Mouse (Mus musculus): Measurements from ENCODE around the gene Myo5c.

The Myo5c gene

DNA sequence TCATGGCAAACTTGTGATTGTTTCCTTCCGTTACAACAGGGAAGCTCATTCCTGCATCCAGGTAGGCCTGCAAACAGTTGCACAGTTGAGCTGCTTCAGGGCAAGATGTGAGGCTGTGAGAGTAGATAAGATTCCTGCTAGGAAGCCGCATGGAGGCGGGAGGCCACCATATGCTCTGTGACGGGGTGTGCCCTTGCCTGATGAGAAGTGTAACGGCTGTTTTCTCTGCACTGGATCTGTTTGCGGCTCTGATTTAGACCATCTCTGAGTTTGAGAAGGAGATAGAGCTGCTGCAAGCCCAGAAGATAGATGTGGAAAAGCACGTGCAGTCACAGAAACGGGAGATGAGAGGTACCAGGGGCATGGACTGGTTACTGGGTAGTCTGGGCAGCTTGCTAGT, 51.8 kb downstream of the Myo5c start:
- DNase-seq: no peak

DNA sequence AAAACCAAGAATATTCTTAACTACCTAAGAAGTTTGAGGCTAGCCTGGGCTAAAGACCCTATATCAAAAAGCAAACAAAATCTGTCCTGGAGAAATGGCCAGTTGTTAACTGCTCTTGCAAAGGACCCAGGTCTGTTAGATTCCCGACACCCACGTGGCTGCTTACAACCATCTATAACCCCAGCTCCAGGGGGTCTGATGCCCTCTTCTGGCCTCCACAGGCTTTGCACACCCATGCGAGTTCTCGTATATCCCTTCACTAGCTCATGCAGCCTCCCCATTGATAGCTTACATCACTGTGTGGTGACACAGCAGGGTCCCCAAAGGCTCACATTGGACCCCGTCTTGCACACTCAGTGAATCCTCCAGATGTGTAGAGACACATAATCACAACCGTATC, 53.5 kb downstream of the Myo5c start:
- no peak for DNase-seq

DNA sequence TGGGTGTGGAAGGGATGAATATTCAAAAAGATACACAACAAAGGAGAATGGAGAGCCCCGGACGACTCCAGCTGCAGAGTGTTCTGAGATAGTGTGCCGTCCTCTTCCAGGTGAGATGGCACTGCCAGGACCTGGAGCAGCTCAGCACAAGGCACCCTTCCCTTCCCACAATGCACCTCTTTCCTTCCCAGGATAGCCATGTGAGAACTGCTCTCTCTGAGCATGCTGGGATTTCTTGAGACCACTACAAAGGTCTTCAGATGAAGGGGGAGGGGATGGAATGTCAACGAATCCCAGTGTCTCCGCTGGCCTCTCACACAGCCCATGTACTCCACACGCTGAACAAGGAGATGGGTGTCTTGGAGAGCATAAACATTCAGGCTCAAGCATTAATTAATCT, 55.8 kb downstream of the Myo5c start:
- DNase-seq: no peak

DNA sequence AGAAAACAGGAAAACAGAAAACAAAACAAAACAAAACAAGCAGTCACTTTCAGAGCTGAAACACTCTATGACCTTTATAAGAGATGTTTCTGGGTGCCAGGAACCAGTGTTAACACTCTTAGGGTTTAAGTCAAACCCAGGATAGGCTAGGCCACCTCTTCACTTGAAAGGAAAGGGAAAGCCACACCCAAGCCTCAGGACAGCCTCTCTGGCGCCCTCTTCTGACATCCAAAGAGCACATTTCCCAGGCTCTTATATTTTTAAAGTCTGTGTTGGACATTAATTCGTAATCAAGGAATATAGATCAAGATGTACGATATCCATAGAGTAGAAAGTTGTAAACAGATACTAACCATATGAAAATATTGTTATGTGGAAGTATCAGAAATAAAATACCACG, 57.7 kb downstream of the Myo5c start:
- no peak for DNase-seq

DNA sequence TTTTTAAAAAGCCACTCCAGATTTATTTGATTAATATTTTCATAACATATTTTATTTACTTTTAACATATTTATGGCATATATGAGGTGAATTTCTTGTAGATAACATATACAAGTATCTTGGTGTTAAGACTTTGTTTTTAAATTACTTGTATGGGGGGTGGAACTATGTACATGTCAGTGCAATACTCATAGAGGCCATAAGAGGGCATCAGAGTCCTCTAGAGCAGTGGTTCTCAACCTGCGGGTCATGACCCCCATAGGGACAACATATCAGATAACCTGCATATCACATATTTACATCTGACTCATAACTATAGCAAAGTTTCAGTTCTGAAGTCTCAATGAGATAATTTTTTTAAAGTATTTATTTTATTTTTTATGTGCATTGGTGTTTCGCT, 67.5 kb downstream of the Myo5c start:
- DNase-seq: no peak

DNA sequence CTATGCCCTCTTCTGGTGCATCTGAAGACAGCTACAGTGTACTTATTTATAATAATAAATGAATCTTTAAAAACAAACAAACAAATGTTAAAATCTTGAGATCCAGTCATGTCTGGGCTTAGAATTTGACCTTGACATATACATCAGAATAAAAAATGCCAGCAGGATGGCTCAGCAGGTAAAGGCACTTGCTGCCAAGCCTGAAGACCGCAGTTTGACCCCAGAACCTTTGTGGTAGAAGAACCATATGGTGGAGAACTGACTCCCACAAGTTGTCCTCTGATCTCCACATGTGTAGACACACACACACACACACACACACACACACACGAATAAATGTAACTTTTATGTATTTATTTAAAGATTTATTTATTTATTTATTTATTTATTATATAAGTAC, 71.2 kb downstream of the Myo5c start:
- no peak for DNase-seq

DNA sequence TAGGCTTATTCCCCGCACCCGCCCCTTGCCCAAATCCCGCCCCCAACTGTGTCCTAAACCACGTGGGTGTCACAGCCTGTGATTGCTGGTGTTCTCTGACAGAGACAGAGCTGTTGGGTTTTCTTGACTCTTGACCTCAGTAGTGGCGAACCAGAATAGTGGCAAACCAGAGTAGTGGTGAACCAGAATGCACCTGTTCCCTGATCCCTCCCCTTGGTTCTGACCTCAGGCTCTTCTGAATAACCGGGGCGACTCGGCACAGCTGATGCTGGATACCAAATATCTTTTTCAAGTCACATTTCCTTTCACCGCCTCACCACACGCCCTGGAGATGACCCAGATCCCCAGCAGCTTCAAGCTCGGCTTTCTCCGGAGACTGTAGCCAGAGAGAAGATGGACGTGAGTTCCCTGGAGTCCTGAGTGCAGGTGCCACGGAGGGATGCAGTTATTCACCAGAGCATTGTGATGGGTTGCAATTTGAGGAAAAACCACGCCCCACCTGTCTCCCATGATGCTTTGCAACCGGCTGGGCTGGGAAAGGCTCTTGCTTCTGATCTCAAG, 72.0 kb downstream of the Myo5c start:
- DNase-seq: no peak

DNA sequence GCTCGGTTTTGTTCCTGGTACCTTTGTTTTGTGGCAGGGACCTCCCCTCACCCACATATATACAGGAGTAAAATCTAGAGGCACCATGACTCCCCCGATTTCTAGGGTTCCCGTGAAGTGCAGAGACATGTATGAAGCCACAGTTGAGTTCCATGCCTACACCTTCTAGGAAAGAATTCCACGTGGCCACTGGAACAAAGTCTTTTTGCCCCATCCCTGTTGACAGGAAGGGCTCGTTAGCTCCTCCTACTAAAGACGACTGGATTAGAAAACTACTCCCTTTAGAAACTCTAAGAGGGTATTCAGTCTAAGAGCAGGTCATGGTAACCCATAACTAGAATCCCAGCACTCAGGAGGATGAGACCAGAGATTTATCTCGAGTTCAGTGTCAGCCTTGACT, 72.5 kb downstream of the Myo5c start:
- DNase-seq: no peak

DNA sequence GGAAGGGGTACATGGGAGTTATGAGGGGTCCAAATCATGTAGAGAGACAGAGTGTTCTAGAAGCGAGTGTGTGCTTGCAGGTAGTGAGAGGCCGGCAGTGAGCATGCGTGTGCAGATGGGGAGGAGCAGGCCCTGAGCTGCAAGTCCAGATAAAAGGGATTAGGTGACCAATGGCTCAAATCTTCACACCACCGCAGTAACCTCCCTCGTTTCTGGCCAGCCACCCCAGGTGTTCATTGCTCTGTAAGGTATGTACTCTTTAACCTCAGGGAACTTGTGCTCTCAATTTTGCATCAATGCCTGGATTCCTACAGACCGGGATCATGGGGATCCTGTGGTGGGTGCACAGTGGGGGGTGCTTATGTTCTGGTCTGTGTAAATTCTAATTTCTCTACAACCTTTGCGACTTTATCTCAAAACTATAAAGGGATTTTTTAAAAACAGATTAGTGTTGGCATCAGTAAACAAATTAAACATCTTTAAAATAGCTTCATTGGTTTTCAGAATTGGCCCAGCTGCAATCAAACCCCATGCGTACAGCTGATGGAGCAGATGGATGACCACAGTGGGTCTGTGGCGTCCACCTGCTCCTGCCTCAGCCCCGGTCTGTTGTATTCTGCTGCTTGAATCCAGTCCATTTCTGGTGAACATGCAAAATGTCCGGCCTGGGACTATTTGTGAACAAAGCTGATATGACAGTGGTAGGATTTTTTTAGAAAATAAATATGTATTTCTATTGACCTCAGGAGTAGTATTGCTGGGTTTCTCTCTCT, 74.5 kb downstream of the Myo5c start, which contains the start of gene Gnb5:
Gene Gnb5, plus strand, starts transcription at position 163 of the 773 bp plus-strand sequence.
- no peak for DNase-seq

DNA sequence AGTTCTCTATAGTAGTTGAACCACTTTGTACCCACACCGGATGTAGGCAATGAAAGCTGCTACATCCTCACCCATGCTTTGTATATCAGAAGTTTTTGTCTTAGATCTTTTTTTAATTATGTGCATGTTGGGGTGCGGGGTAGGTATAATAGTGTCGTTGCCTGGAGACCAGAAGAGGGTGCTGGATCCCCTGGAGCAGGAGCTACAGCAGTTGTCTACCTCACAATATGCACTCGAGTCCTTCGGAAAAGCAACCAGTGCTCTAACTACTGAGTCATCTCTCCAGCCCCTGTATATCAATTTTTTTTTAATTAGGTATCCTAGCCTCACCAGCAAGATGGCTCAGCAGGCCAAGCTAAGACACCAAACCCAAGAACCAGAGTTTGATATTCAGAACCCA, 75.2 kb downstream of the Myo5c start:
- DNase-seq: no peak

DNA sequence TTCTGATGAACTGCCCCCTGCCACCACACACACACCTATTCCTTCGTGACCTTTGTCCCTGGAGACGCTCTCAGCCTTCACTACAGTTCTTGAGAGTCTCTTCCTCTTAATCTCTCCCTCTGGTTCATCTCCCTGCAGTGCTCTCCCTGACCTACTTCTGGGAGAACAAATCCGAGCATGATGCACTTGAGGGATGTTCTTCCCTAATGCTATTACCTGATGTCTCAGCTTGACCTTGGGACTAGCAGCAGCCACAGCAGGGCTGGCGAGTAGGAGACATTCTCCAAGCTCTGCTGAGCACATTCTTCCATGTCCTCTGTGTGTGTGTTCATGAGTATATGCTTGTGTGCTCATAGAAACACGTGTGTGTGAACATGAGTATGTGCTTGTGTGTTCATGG, 76.8 kb downstream of the Myo5c start:
- DNase-seq: no peak

DNA sequence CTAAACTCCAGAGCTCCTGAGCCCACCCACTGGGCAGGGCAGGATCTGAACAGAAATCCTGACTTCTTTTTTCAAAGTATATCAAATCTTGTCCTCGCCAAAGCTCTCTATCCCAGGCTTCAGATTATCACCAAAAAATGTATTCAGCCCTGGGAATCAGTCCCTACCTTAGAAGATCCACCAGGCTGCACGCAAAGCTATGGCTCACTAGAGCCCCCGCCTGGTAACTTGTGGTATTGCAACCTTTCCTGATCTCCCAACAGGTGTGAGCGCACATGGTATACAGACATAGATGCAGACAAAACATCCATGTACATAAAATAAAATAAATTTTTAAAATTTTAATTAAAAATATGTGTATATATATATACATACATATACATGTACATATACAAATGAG, 80.2 kb downstream of the Myo5c start:
- peak; percentile 24 to 41 for DNase-seq

DNA sequence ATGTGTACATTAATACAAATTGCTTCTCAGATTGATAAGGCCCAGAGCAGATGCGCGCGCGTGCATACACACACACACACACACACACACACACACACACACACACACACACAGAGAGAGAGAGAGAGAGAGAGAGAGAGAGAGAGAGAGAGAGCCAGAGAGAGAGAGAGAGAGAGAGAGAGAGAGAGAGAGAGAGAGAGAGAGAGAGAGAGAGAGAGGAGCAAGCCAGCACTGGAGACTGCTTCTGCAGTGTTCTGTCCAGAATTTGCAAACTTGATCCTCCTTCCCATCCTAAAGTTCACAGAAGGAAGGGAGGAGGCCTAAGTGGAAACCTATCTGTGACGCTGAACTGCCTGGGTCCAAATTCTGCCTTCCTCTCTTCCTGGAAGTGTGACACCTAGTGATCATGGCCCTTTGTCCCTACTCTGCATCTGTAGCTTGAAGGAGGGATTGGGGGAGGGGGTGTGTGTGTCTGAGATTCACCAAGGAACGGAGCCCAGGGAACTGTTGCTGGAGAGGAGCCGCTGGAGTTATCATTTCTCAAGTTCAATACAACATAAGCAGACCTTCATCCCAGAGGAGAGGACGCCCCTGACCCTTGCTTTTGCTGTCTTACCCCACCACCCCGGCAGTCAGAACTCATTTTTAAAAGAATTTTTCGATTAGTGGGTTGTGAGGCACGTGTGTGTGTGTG, 81.5 kb downstream of the Myo5c start:
- DNase-seq: no peak

DNA sequence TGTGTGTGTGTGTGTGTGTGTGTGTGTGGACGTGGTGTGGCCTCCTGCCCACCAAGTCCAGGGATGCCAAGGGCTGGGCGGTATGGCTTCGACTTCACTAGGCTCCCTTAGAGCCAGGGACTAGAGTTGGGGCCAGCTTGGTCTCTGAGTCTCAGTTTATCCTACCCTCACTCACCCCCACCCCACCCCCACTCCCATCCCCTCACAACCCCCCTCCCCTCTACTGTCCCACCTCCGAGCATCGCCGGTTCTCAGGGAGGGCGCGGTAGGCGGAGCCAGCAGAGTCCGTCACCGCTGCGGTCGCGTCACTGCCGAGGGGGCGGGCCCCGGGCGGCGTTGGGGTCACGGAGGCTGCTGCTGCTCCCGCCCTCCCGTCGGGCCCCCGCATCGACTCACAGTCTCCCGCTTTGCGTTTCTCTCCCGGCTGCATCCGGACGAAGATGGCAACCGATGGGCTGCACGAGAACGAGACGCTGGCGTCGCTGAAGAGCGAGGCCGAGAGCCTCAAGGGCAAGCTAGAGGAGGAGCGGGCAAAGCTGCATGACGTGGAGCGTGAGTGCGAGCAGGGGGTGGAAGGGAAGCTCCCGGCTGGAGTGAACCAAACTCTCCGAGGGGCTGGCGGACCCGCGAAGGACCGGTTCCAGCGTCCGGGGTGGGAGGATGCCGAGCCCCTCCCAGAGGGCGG, 82.2 kb downstream of the Myo5c start:
- DNase-seq: peak; percentile 68 to 69

DNA sequence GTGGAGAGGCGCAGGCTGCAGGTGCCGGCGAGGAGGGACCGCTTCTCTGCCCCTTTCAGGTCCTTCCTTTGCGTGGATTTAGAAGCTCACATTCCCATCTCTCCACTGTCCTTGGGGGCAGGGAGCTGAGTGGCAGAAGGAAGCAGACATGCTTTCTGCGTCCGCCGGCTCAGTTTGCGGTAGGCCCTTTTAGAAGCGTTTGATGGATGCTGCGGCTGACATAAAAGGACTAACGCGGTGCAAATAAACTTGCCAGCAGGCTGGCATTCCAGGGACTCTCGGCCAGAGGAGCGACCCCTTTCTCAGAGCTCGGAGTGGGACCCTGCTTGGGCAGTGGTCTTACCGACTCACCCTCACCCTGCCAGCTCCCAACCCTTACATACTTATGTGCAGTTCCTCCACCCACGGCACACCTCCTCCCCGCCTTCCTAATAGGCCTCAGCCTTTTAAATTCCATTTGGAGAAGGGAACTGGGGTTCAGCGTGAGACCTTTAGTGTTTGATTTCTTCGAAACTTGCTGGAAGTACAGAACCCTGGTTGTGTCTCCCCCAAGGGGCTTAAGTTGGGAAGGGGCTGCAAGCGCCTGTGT, 82.8 kb downstream of the Myo5c start:
- no peak for DNase-seq

DNA sequence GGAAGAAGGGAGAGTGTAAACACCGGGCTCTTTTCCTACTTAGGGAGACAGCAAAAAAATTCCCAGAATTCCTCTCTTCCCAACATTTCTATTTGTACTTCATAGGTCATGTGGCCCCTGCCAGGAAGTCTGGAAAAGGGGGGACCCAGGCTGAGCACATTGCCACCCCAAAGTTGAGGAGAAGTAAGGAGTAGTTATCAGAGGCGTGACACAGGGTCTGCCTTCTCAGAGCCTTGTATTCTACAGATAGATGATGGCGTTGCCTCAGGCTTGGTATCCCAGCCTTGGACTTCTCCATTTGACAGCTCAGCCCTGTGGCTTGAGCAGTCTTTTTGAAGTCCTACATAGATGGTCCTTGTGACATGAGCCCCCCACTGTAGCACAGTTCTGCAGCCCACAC, 83.4 kb downstream of the Myo5c start:
- no peak for DNase-seq

DNA sequence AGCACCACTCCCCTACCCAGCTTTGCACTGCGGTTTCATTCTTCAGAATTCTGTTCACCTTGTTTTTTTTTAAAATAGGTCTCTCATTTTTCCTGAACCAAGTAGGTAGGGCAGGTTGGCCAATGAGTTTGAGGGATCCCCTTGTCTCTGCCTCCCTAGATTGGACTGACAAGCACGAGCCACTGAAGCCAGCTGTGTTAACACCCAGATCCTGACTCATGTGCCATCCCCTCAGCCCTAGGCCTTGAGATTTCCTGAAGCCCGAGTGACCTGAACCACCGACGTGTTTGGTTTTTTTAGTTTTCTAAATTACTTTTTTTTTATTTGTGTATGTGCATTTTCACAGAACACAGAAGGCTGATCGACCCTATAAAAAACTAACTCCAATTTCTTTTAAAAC, 85.0 kb downstream of the Myo5c start:
- no peak for DNase-seq

DNA sequence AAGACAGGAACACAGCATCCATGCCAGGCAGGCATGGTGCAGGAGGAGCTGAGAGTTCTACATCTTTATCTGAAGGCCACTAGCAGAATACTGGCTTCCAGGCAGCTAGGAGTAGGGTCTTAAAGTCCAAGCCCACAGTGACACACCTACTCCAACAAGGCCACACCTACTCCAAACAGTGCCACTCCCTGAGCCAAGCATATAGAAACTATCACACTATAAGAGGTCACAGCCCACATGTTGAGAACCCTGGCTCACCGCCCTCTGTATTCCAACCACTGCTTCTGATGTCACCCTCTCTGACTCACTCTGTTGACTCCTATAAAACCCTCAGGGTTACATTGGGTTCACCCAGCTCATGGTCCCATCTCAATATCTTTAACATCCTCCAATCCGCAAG, 86.4 kb downstream of the Myo5c start:
- no peak for DNase-seq

DNA sequence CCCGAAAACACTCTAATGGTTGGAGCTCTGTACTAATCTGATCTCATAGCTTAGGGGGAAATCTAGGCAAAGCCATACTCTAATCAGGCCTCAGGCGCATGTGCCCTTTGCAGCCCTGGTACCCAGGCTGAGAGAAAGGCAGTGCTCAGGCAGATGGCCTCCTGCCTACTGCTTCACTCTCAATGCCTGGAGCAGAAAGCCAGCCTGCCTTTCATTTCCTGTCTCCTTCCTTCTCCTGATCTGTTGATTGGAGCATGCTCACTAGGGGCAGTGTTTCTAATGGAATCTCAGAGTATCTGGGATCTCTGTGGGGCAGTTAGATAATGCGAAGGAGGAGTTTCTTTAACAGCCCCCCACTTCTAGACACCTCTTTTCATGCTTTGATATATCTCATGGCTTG, 87.5 kb downstream of the Myo5c start:
- DNase-seq: no peak

DNA sequence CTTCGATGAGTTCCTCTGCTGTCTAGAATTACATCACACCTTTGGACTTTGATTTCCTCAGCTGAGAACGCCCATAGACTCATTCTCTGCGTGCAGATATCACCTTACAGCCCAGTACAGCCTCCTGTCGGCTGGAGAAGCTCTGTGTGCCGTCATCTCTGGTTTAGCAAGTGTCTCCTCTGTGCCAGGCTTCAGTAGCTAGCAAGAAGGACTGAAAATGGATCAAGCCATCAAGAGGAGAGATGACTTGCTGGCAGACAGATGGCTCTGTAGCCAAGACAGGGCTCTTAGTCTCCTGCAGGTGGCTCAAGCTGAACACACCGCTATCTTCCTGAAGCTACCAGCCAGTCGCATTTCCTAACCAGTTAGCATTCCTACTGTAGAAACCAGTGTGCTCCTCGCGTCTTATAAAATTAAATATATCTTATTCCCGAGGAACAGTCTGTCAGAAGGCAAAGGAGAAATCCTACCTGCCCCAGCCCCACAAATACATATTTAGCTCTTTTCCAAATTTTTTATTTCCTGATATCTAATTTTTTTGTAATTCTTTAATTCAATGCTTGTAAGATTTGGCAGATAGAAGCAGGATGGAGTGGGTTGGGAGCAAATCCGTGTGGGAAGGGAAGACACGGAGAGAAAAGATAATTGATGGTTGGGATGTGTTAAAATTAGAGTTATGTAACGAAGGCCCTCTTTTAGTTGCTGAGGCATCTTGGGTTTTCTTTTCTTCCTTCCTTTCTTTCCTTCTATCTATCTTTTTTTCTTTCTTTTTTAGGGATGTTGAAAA, 90.5 kb downstream of the Myo5c start:
- no peak for DNase-seq

DNA sequence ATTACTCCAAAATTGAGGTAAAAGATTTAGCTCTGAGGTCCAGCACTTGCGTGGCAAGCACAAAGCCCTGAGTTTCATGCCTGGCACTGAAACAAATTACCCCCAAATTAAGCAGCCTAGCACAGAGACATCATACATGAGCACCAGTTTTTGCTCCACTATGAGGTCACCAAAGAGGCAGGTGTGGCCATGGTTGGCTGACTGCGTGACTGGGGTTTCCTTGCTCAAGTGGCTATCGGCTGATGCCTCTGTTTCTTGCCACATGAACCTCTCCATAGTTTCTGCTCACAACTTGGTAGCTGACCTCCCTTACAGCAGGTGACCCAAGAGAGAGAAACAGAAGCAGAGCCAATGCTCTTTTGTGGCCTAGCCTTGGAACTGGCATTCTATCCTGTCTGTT, 96.2 kb downstream of the Myo5c start:
- DNase-seq: no peak

DNA sequence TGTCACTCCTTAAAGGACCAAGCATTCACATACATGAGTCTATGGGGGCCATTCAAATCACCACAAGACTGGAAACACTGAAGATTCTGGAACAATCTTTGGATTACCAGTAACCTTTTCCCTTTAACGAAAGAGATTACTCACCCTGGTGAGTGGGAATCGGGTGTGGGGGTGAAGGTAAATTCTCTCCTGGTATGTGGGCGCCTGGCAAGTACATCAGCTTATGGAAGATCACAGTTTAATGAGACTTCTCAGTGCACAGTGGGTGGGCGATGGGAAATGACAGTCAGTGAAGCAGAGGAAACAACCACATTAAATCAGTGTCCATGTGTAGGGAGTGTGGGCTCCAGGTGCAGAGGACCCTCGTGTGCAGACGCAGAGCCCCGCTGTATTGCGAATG, 99.0 kb downstream of the Myo5c start:
- no peak for DNase-seq

DNA sequence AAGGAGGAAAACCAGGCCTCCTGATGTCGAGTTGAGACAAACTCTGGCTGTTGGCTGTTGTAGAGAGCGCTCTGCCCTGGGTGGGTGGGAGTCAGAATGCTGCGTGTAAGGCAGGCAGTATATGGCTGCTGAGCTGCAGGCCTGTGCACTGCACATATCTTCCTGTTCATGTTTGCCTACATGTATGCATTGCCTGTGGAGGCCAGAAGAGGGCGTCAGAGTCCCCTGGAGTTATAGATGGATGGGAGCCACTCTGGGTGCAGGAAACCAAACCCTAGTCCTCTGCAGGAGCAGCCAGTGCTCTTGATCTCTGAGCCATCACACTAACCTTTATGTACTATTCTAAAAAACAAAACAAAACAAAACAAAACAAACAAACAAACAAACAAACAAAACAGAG, 102.6 kb downstream of the Myo5c start:
- no peak for DNase-seq
